Mouse (Mus musculus): ENCODE data around the gene Srprb. TPM values are rescaled to one million over a fixed set of nuclear protein-coding genes. Genes with fewer than 3 reads are reported as not detected.

Gene Srprb
- total RNA-seq (2021) = 10 to 100 TPM; 16.6 TPM
- long read RNA-seq, experiment 1, transcript Srprb-201 (7 exons, 3,064 nt) = major isoform, 17 of 21 reads
- long read RNA-seq, experiment 1, partial matches to known transcripts = 0 of 21 reads
- long read RNA-seq, experiment 1, other reads (novel, unspliced or antisense) = 4 of 21 reads
- long read RNA-seq, experiment 2, transcript Srprb-201 (7 exons, 3,064 nt) = major isoform, 19 of 21 reads
- long read RNA-seq, experiment 2, partial matches to known transcripts = 1 of 21 reads
- long read RNA-seq, experiment 2, other reads (novel, unspliced or antisense) = 1 of 21 reads

- peak; percentile 86 for DNase-seq
Measured at GRCm38 (mm10) chr9:103201561-103202260, at the start of gene Srprb. Srprb (minus strand) TSS chr9:103202137.

- no peak for DNase-seq
Measured at GRCm38 (mm10) chr9:103248618-103249017, 46.7 kb upstream of the Srprb start.

GRCm38 (mm10) chr9:103246526-103247168 is 44.7 kb upstream of the Srprb start:
- DNase-seq = no peak

DNA sequence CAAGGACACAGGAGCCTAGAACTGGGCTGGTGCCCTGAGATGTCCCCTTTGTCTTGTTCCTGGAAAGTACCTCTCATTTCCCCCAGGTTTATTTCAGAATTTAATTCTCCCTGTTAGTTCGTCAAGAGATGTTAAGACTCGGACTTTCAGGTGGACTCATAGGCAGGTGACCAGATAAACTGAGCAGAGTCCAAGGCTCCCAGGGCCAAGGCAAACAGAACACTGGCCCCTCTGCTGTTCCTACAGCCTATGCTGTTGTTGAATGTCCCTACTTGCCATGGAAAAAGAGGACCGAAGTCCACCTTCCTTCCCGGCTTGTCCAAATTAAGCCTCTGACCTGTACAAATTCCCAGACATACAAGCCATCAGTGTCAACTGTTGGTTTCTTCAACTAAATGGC is 41.7 kb upstream of the Srprb start:
- no peak for DNase-seq

DNA sequence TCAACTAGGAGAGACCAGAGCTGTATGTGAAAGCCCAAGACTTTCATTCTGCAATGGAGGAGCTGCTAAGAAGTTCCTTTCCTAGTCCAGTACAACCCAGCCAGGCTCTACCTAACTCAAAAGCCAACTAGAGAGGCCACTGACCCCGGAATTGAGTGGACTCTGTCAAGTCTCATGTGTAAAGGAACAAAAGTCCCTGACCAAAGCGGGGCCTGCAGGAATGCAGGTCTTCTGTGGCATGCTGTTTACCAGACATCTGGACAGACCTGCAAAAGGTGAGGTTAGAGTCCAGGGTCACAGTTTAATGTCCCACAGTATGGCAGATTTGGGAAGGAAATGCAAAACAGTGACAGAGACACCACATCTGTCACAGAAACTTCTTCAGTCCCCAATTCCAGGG is 39.3 kb upstream of the Srprb start:
- DNase-seq = no peak

GRCm38 (mm10) chr9:103239471-103239870 is 37.5 kb upstream of the Srprb start:
- no peak for DNase-seq

- DNase-seq = no peak
Measured at GRCm38 (mm10) chr9:103234565-103235165, 32.7 kb upstream of the Srprb start.

- no peak for DNase-seq
Measured at GRCm38 (mm10) chr9:103234059-103234458, 32.1 kb upstream of the Srprb start.

GRCm38 (mm10) chr9:103233006-103233395 is 31.1 kb upstream of the Srprb start:
- DNase-seq = no peak

DNA sequence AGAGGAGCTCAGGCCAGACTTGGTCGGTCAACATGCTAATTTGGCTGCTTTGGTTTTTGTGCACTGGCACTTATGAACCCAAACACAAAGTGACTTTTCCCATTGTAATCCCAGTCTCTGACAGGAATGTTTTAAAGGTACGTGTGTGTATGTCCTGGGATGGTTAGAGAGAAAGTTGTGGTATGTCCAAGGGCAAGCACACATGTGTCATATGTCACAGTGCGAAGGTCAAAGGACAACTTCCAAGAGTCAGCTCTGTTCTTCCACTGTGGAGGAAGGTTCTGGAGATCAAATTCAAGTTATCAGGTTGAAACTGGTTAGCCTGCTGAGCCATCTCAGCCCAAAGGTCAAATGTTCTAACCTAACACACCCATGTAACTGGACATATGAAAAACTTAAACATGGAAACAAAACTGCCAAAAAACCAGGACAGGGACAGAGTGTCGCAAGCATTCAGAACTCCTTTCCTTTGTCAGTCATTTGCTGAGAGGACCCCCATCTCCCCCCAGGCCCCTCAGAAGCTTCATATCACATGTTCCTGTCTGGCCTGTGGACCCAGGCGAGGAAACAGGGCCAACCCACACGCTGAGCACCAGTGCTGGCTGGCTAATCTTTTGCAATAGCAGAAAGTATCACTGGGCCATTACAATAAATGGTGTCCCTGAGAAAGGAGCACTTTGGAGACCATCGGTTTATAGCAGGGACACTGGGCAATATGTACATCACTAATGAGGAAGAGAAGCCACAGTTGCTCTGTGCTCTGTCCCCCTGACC is 30.5 kb upstream of the Srprb start:
- no peak for DNase-seq

DNA sequence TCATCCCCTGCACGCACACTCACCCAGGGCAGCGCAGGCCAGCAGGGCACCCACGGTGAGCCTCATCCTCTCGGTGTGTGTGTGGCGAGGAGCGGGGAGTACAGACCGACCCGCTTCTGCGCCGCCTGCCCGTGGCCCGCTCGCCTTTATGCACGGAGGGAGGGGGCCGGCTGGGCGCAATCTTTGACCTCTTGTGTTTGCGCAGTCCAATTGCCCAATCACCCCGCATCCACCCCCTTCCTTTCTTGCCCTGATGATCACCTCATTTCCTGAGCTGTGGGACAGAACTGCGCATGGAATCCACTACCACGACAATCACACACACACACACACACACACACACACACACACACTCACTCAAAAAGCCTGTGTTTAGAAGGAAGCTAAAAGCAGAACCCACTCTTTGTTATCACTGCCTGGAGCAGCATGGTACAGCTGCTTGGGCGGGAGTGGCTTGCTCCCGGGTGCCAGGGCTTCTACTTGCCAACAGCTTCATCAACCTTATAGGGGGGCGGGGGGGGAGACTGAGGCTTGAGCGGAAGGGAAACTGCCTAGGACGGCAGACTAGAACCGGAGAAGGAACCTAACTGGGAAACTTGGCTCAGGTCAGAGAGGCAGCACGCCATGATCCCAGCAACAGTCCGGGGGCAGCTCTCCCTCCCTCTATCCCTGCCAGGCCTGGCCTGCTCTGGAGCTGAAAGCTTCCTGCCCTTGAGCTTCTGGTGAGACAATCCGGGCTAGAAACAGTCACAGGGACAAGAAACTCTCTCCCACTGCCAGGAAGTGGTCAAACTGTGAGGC is 28.4 kb upstream of the Srprb start, which contains the start of the genes Gm20425 and Trf:
Gene Gm20425, minus strand, starts transcription at position 157 of the 801 bp plus-strand sequence.
Gene Trf, minus strand, starts transcription at position 294 of the 801 bp plus-strand sequence.
- DNase-seq = peak; percentile 35

GRCm38 (mm10) chr9:103229037-103229867 is 27.3 kb upstream of the Srprb start:
- DNase-seq = no peak

DNA sequence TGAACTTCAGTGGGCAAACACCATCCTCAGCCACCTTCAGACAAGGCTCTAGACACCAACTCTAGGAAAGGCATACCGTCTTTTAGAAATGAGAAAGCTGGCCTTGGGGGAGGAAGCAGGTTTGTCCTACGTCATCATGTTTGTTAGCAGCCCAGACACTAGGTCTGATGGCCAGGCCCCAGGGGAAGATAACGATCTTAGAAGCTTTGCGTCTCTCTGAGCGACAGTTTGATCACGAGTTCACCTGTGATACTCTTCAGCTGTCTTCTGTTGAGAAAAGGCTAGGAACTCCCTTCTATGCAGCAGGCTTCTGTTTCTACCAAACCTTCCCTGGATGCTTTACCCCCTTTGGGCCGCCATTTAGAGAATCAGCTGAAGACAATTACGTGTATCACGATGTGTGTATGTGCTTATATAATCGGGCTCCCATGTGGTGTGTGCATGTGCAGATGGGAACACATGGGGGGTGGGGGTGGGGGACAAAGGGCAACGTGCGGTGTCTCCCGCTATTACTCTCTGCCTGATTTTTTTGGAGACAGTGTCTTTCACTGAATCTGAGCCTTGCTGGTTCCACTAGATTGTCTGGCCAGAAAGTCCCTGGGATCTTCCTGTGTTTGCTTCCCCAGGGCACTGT is 26.6 kb upstream of the Srprb start:
- no peak for DNase-seq

DNA sequence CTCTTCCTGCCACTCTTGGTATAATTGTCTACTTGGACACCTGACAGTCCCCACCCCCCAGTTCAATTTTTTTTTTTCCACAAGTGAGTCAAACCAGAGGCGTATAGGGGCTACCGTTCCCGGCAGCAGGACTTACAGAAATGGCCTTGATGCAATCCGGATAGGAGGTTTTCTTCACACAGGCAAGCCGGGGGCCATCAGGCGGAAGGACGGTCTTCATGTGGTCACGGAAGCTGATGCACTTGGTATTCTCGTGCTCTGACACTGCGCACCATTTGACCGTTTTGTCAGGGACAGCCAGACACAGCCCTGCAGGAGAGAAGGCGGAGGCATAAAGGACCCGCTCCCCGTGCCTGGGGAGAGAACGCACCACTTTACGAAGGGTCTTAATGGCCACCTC is 25.8 kb upstream of the Srprb start:
- DNase-seq = no peak

- no peak for DNase-seq
Measured at GRCm38 (mm10) chr9:103226806-103227205, 24.9 kb upstream of the Srprb start.

GRCm38 (mm10) chr9:103225464-103225863 is 23.5 kb upstream of the Srprb start:
- DNase-seq = no peak

GRCm38 (mm10) chr9:103224721-103225120 is 22.8 kb upstream of the Srprb start:
- no peak for DNase-seq

GRCm38 (mm10) chr9:103214281-103214680 is 12.3 kb upstream of the Srprb start:
- no peak for DNase-seq

- no peak for DNase-seq
Measured at GRCm38 (mm10) chr9:103213631-103214030, 11.7 kb upstream of the Srprb start.
